Mouse (Mus musculus): ENCODE measurements around the gene Chga. TPM values are rescaled to one million over a fixed set of nuclear protein-coding genes. Genes with fewer than 3 reads are reported as not detected.

Chga gene
- polyA plus RNA-seq, 1 experiment = not detected

- no peak for TF ChIP-seq GATA1 (IDR thresholded peaks at IDR 0.05; ENCODE audit: low read length)
Measured at GRCm38 (mm10) chr12:102545122-102545521, 9.6 kb upstream of the Chga start.

GRCm38 (mm10) chr12:102550529-102550928 lies 4.2 kb upstream of the Chga start:
- TF ChIP-seq GATA1 (IDR thresholded peaks at IDR 0.05; ENCODE audit: low read length) = no peak

GRCm38 (mm10) chr12:102551186-102551585 lies 3.6 kb upstream of the Chga start:
- no peak for TF ChIP-seq GATA1 (IDR thresholded peaks at IDR 0.05; ENCODE audit: low read length)

GRCm38 (mm10) chr12:102552001-102552400 lies 2.8 kb upstream of the Chga start:
- TF ChIP-seq GATA1 (IDR thresholded peaks at IDR 0.05; ENCODE audit: low read length) = no peak

- TF ChIP-seq GATA1 (IDR thresholded peaks at IDR 0.05; ENCODE audit: low read length) = no peak
Measured at GRCm38 (mm10) chr12:102553705-102554275, 979 bp upstream of the Chga start.

- TF ChIP-seq GATA1 (IDR thresholded peaks at IDR 0.05; ENCODE audit: low read length) = no peak
Measured at GRCm38 (mm10) chr12:102555850-102556249, 1.1 kb downstream of the Chga start.

GRCm38 (mm10) chr12:102557372-102557771 lies 2.6 kb downstream of the Chga start:
- TF ChIP-seq GATA1 (IDR thresholded peaks at IDR 0.05; ENCODE audit: low read length) = no peak

- TF ChIP-seq GATA1 (IDR thresholded peaks at IDR 0.05; ENCODE audit: low read length) = no peak
Measured at GRCm38 (mm10) chr12:102565086-102565485, 10.3 kb downstream of the Chga start.

- no peak for TF ChIP-seq GATA1 (IDR thresholded peaks at IDR 0.05; ENCODE audit: low read length)
Measured at GRCm38 (mm10) chr12:102566951-102567350, 12.2 kb downstream of the Chga start.

- no peak for TF ChIP-seq GATA1 (IDR thresholded peaks at IDR 0.05; ENCODE audit: low read length)
Measured at GRCm38 (mm10) chr12:102568219-102568618, 13.4 kb downstream of the Chga start.

GRCm38 (mm10) chr12:102570111-102570510 lies 15.3 kb downstream of the Chga start:
- no peak for TF ChIP-seq GATA1 (IDR thresholded peaks at IDR 0.05; ENCODE audit: low read length)

GRCm38 (mm10) chr12:102570734-102571133 lies 16.0 kb downstream of the Chga start:
- no peak for TF ChIP-seq GATA1 (IDR thresholded peaks at IDR 0.05; ENCODE audit: low read length)

GRCm38 (mm10) chr12:102571666-102572065 lies 16.9 kb downstream of the Chga start:
- no peak for TF ChIP-seq GATA1 (IDR thresholded peaks at IDR 0.05; ENCODE audit: low read length)

- no peak for TF ChIP-seq GATA1 (IDR thresholded peaks at IDR 0.05; ENCODE audit: low read length)
Measured at GRCm38 (mm10) chr12:102573036-102573435, 18.3 kb downstream of the Chga start.

GRCm38 (mm10) chr12:102575541-102576329 lies 21.0 kb downstream of the Chga start:
- no peak for TF ChIP-seq GATA1 (IDR thresholded peaks at IDR 0.05; ENCODE audit: low read length)

- no peak for TF ChIP-seq GATA1 (IDR thresholded peaks at IDR 0.05; ENCODE audit: low read length)
Measured at GRCm38 (mm10) chr12:102576659-102577398, 22.1 kb downstream of the Chga start.
